Mouse (Mus musculus): ENCODE measurements around the gene Gm7682. TPM values are rescaled to one million over a fixed set of nuclear protein-coding genes. Genes with fewer than 3 reads are reported as not detected.
"Not testable (repeated sequence)": the region's sequence is repeated elsewhere in the genome, so short reads cannot be mapped to it uniquely, and the experiment has no call there.

Gene Gm7682
- not detected in 2 replicates for polyA plus RNA-seq (2012; ENCODE audit: insufficient read depth, insufficient read length, low replicate concordance, missing spikeins)

- not testable (repeated sequence) for H3K27ac ChIP-seq (ENCODE audit: insufficient read depth, low read depth, low read length); H3K4me1 ChIP-seq (ENCODE audit: control insufficient read depth, insufficient read depth, low read length); H3K4me3 ChIP-seq (ENCODE audit: insufficient read depth, low read depth, low read length)
- WGBS = no CpG with 5 or more reads among the region's 3 CpGs
These were observed at the start of gene Gm7682 for GRCm38 (mm10) chr5:94445484-94445883. Gene Gm7682 (plus strand): TSS chr5:94445784.

Other genes starting within 250 kb of the Gm7682 start
- not detected in 2 replicates for gene Gm3106, start 227.8 kb upstream of the Gm7682 start, polyA plus RNA-seq (2012; ENCODE audit: insufficient read depth, insufficient read length, low replicate concordance, missing spikeins)
- gene A430089I19Rik, start 139.0 kb upstream of the Gm7682 start, polyA plus RNA-seq (2012; ENCODE audit: insufficient read depth, insufficient read length, low replicate concordance, missing spikeins) = not detected in 2 replicates
- gene Gm6502, start 131.3 kb upstream of the Gm7682 start, polyA plus RNA-seq (2012; ENCODE audit: insufficient read depth, insufficient read length, low replicate concordance, missing spikeins) = not detected in 2 replicates
- gene AA792892, start 106.0 kb upstream of the Gm7682 start, polyA plus RNA-seq (2012; ENCODE audit: insufficient read depth, insufficient read length, low replicate concordance, missing spikeins) = not detected in 2 replicates
- not detected in 2 replicates for gene Gm3139, start 80.5 kb downstream of the Gm7682 start, polyA plus RNA-seq (2012; ENCODE audit: insufficient read depth, insufficient read length, low replicate concordance, missing spikeins)
- not detected in 2 replicates for gene Gm3147, start 170.6 kb downstream of the Gm7682 start, polyA plus RNA-seq (2012; ENCODE audit: insufficient read depth, insufficient read length, low replicate concordance, missing spikeins)
- not detected in 2 replicates for gene Gm6509, start 178.2 kb downstream of the Gm7682 start, polyA plus RNA-seq (2012; ENCODE audit: insufficient read depth, insufficient read length, low replicate concordance, missing spikeins)
- not detected in 2 replicates for gene Gm6205, start 202.6 kb downstream of the Gm7682 start, polyA plus RNA-seq (2012; ENCODE audit: insufficient read depth, insufficient read length, low replicate concordance, missing spikeins)

All from olfactory bulb, adult 2 months (tissue).